Mouse (Mus musculus): ENCODE data around the gene Dguok. TPM values are rescaled to one million over a fixed set of nuclear protein-coding genes. Genes with fewer than 3 reads are reported as not detected.

Gene Dguok
- polyA plus RNA-seq, 1 experiment: 39.7 TPM

- TF ChIP-seq POLR2A (IDR thresholded peaks at IDR 0.05; ENCODE audit: low read depth, low read length) (no peak), CTCF (IDR thresholded peaks at IDR 0.05; ENCODE audit: borderline replicate concordance, insufficient read depth, low read length) (no peak)
- peaks cover 9% of the 10 kb centered on the region; the same call in 1 of the 2 replicates for H3K4me1 ChIP-seq (ENCODE audit: control insufficient read depth, insufficient read depth, low read length)
- no peak overlapping the region for H3K27ac ChIP-seq (ENCODE audit: insufficient read depth, low read length)
- H3K4me3 ChIP-seq (ENCODE audit: insufficient read depth, low read length): no peak overlapping the region
Measured at GRCm38 (mm10) chr6:83447031-83447430, 59.7 kb downstream of the Dguok start.

GRCm38 (mm10) chr6:83445796-83446195, 61.0 kb downstream of the Dguok start:
- no peak overlapping the region for H3K27ac ChIP-seq (ENCODE audit: insufficient read depth, low read length)
- H3K4me1 ChIP-seq (ENCODE audit: control insufficient read depth, insufficient read depth, low read length): peaks cover 9% of the 10 kb centered on the region; the same call in 1 of the 2 replicates
- H3K4me3 ChIP-seq (ENCODE audit: insufficient read depth, low read length): no peak overlapping the region
- no peak for TF ChIP-seq POLR2A (IDR thresholded peaks at IDR 0.05; ENCODE audit: low read depth, low read length)
- TF ChIP-seq CTCF (IDR thresholded peaks at IDR 0.05; ENCODE audit: borderline replicate concordance, insufficient read depth, low read length): no peak

DNA sequence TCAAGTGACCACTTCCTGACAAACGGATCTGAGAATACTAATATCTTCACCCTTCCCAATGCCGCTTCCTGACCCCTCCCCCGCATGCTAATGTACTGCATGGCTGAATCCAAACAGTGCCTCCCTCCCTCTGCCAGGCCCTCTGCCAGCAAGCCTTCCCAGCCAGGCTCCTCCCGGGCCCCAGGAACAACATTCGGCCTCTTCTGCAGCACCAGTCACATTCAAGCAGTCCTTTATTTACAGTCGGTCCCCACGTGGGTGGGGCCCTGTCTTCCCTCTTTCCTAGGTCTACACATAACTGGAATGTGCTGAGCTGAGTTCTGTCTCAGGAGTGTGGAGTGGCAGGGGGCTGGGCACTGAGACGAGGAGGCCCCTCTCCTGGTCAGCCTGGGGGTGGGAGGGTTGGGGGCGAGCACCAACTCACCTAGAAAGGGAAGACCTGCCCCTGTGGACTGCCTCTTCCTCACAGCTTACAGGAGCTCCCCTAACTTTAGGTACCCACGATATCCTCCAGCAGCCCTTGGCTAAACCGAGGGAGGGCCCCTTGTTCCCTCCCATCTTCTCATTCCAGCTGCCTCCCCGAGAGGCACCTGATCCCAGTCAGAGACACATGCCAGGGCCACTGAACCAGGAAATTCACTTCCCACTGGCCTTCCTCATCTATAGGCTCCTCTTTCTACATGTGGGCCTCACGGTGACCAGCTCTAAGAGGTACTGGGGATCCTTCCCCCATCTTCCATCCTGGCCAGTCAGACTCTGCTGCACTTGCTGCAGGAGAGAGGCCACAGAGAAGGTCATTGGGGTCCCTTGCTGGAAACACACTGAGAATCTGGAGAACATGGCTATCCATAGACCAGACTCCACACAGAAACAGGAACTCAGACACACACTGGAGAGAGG, 63.1 kb downstream of the Dguok start:
- TF ChIP-seq POLR2A (IDR thresholded peaks at IDR 0.05; ENCODE audit: low read depth, low read length) (no peak), CTCF (IDR thresholded peaks at IDR 0.05; ENCODE audit: borderline replicate concordance, insufficient read depth, low read length) (no peak)
- no peak overlapping the region for H3K4me3 ChIP-seq (ENCODE audit: insufficient read depth, low read length)
- peaks cover 17% of the 10 kb centered on the region for H3K4me1 ChIP-seq (ENCODE audit: control insufficient read depth, insufficient read depth, low read length)
- peak overlapping the region; percentile 44 for H3K27ac ChIP-seq (ENCODE audit: insufficient read depth, low read length)

DNA sequence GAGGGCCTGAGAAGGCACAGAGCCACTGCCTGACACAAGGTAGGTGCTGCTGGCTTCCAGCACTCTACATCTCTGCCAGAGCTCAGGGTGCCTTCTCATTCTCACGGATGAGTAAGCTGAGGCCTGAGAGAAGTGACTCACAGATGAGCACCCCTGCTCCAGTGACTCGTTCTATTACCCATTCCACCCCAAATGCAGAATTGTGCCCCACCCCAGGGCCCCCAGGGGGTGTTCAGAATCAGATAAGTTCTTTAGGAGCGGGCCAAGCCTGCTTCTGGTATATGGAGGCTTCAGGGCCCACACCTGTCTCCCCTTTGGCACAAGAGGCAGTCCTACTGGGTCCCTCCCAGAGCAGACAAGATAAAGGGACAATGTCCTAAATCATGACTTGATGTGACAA, 64.1 kb downstream of the Dguok start:
- Histone ChIP-seq H3K27ac (ENCODE audit: insufficient read depth, low read length) (peak overlapping the region; percentile 54; the same call in 1 of the 2 replicates), H3K4me3 (ENCODE audit: insufficient read depth, low read length) (no peak overlapping the region), H3K4me1 (ENCODE audit: control insufficient read depth, insufficient read depth, low read length) (peaks cover 20% of the 10 kb centered on the region)
- TF ChIP-seq CTCF (IDR thresholded peaks at IDR 0.05; ENCODE audit: borderline replicate concordance, insufficient read depth, low read length): no peak
- TF ChIP-seq POLR2A (IDR thresholded peaks at IDR 0.05; ENCODE audit: low read depth, low read length): no peak; the same call in 1 of the 2 replicates

DNA sequence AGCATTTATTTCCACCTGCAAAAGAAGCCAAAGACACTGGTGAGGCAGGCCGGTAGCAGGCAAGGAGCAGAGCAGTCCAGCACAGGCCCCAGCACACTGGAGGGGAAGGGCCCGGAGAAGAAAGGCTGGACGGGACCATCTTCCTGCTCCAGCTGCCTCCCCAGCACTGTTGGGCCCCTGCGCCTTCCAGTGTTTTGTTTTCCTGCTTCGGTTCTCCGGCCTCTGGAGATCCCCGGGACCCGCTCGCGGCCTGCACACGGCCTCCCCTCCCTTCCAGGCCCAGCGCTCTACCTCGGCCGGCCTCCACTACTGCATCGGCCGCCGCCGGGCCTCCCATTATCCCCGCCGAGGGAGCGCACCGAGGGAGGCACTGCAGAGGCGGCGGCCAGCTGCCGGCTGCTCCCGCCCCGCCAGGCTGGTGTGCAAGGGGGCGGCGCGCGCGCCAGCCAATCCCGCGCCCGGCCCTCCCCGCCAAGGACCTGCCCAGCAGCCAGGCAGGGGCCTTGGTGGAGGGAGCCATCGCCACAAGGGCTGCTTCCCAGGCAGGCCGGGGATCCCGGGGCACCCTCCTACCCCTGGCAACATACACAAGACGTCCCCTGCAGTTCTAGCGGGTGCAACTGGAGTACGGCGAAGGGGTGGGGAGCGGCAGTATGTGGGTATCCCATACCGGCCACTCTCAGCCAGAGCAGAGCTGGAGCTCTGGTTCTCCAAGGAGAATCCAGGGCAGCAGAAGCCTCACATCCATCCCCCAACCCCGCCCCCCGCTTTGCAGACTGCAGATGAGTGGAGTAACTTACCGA, 65.3 kb downstream of the Dguok start:
- TF ChIP-seq POLR2A (IDR thresholded peaks at IDR 0.05; ENCODE audit: low read depth, low read length) (peak; percentile 72), CTCF (IDR thresholded peaks at IDR 0.05; ENCODE audit: borderline replicate concordance, insufficient read depth, low read length) (no peak)
- H3K4me1 ChIP-seq (ENCODE audit: control insufficient read depth, insufficient read depth, low read length): peaks cover 20% of the 10 kb centered on the region
- H3K4me3 ChIP-seq (ENCODE audit: insufficient read depth, low read length): peak overlapping the region; percentile 84
- peak overlapping the region; percentile 82 for H3K27ac ChIP-seq (ENCODE audit: insufficient read depth, low read length)

- H3K4me3 ChIP-seq (ENCODE audit: insufficient read depth, low read length): peak overlapping the region; percentile 84
- peaks cover 22% of the 10 kb centered on the region for H3K4me1 ChIP-seq (ENCODE audit: control insufficient read depth, insufficient read depth, low read length)
- peak overlapping the region; percentile 82 for H3K27ac ChIP-seq (ENCODE audit: insufficient read depth, low read length)
- TF ChIP-seq CTCF (IDR thresholded peaks at IDR 0.05; ENCODE audit: borderline replicate concordance, insufficient read depth, low read length) (no peak), POLR2A (IDR thresholded peaks at IDR 0.05; ENCODE audit: low read depth, low read length) (peak; percentile 38)
Measured at GRCm38 (mm10) chr6:83440510-83441258, 66.1 kb downstream of the Dguok start.

DNA sequence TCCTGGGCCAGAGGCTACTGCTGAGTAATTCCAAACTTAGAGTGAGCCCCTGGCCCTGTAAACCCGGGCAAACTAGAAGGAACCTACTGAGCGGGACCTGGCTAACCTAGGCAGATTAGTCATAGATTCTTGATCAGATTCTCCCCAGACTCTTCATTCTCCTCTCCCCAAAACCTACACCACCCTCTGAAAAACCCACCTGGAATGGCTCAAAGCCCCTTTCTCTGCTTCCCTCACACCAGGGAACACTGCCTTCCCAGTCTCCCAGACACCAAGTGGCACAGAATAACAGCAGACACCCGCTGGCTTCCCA, 66.6 kb downstream of the Dguok start:
- peak overlapping the region; percentile 84 for H3K4me3 ChIP-seq (ENCODE audit: insufficient read depth, low read length)
- peaks cover 23% of the 10 kb centered on the region for H3K4me1 ChIP-seq (ENCODE audit: control insufficient read depth, insufficient read depth, low read length)
- peak overlapping the region; percentile 82 for H3K27ac ChIP-seq (ENCODE audit: insufficient read depth, low read length)
- TF ChIP-seq CTCF (IDR thresholded peaks at IDR 0.05; ENCODE audit: borderline replicate concordance, insufficient read depth, low read length): no peak
- TF ChIP-seq POLR2A (IDR thresholded peaks at IDR 0.05; ENCODE audit: low read depth, low read length): 0 out of 2 replicates have a peak, but pooled peaks have one; percentile 21

DNA sequence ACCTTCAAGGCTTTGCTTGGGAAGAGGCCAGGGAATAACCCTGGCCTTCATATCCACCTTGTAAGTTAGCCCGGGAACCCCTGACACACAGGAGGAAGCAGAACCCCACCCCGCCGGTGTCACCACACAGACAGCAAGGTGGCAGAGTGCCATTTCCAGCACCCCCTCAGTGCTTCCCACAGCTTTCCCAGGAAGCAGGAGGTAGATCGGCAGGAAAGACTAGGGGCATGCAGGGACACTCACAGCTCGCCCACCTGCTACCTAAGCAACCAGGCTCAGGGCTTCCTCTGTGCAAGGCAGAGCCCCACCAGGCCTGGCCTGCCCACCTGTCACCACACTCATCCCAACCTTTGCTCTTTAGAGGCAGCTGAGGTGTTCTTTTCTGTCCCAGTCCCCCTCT, 67.0 kb downstream of the Dguok start:
- Histone ChIP-seq H3K4me1 (ENCODE audit: control insufficient read depth, insufficient read depth, low read length) (peaks cover 23% of the 10 kb centered on the region), H3K4me3 (ENCODE audit: insufficient read depth, low read length) (peak overlapping the region; percentile 84), H3K27ac (ENCODE audit: insufficient read depth, low read length) (peak overlapping the region; percentile 82)
- TF ChIP-seq CTCF (IDR thresholded peaks at IDR 0.05; ENCODE audit: borderline replicate concordance, insufficient read depth, low read length): no peak
- TF ChIP-seq POLR2A (IDR thresholded peaks at IDR 0.05; ENCODE audit: low read depth, low read length): no peak

GRCm38 (mm10) chr6:83439119-83439767, 67.5 kb downstream of the Dguok start:
- Histone ChIP-seq H3K27ac (ENCODE audit: insufficient read depth, low read length) (peak overlapping the region; percentile 82; the same call in 1 of the 2 replicates), H3K4me3 (ENCODE audit: insufficient read depth, low read length) (peak overlapping the region; percentile 84; the same call in 1 of the 2 replicates), H3K4me1 (ENCODE audit: control insufficient read depth, insufficient read depth, low read length) (peaks cover 20% of the 10 kb centered on the region)
- no peak for TF ChIP-seq POLR2A (IDR thresholded peaks at IDR 0.05; ENCODE audit: low read depth, low read length)
- TF ChIP-seq CTCF (IDR thresholded peaks at IDR 0.05; ENCODE audit: borderline replicate concordance, insufficient read depth, low read length): no peak

Measured in embryonic fibroblast, embryonic 13.5 days (primary cell).